Mouse (Mus musculus) liver, postnatal 0 days (tissue): Measurements from ENCODE around the gene Prrx2. TPM values are rescaled to one million over a fixed set of nuclear protein-coding genes. Genes with fewer than 3 reads are reported as not detected.
A peak's percentile ranks its signal among the peaks of the same experiment; 100 is the strongest.

Experiments
- ATAC-seq: fragments of 200-750 bp; cut with Nextera tagmentation; 2 replicates; pipeline ENCODE4 v1.8.0; 2017; ENCODE audit warnings: mild to moderate bottlenecking, moderate library complexity
- DNase-seq: peaks from one replicate; pipeline ENCODE4 v3.0.0-alpha.2; 2016
- H3K27ac ChIP-seq: fragments of 300-500 bp; sonication (generic); 2 replicates; pipeline ENCODE4 v1.5.1; 2014; ENCODE audit warnings: antibody characterized with exemption, moderate library complexity, mild to moderate bottlenecking, low read depth
- H3K27me3 ChIP-seq: fragments of 300-500 bp; sonication (generic); 2 replicates; pipeline ENCODE4 v1.6.1; 2014; ENCODE audit warnings: low read length, control low read depth, mixed read lengths; ENCODE audit not compliant: insufficient read depth
- H3K36me3 ChIP-seq: fragments of 300-500 bp; sonication (generic); replicated peaks from 2 replicates; pipeline ENCODE4 v1.6.1; 2014; ENCODE audit warnings: mild to moderate bottlenecking, control low read depth, low read length, moderate library complexity, mixed read lengths; ENCODE audit not compliant: insufficient read depth
- H3K4me1 ChIP-seq: fragments of 300-500 bp; sonication (generic); 2 replicates; pipeline ENCODE4 v1.6.1; 2014; ENCODE audit warnings: antibody characterized with exemption, mild to moderate bottlenecking, control low read depth; ENCODE audit not compliant: insufficient read depth
- H3K4me2 ChIP-seq: fragments of 300-500 bp; sonication (generic); 2 replicates; pipeline ENCODE4 v1.6.1; 2014; ENCODE audit warnings: low read depth, mild to moderate bottlenecking, low read length, moderate library complexity, mixed read lengths
- H3K4me3 ChIP-seq: fragments of 300-500 bp; sonication (generic); 2 replicates; pipeline ENCODE4 v1.5.1; 2014; ENCODE audit warnings: low read depth, low read length
- H3K9ac ChIP-seq: fragments of 300-500 bp; sonication (generic); replicated peaks from 2 replicates; pipeline ENCODE4 v1.6.1; 2014; ENCODE audit warnings: mild to moderate bottlenecking, moderate library complexity
- H3K9me3 ChIP-seq: fragments of 300-500 bp; sonication (generic); 2 replicates; pipeline ENCODE4 v1.6.1; 2016; ENCODE audit warnings: mild to moderate bottlenecking, control low read depth, low read length, mixed read lengths
- CTCF ChIP-seq: sonication (generic); IDR thresholded peaks from 2 replicates; pipeline ENCODE4 v1.5.1; 2016; ENCODE audit warnings: antibody characterized with exemption, low read depth
- EP300 ChIP-seq: IDR thresholded peaks from 2 replicates; pipeline ENCODE4 v1.6.1; 2016; ENCODE audit warnings: antibody characterized with exemption, low read depth, mild to moderate bottlenecking
- WGBS: fragments of 180-500 bp; shearing (Covaris S2); extraction: QIAGEN DNeasy Blood & Tissue Kit; methylation state at CpG from one replicate; pipeline ENCODE4 v1.1.7; 2014; ENCODE audit not compliant: insufficient replicate concordance; 5-methylcytosine and 5-hydroxymethylcytosine counted together
- polyA plus RNA-seq: library from polyadenylated mRNA; unstranded; fragments of >200 nt; fragmentation: Nextera tagmentation; extraction: Ambion mirVana; gene quantifications from 2 replicates; pipeline ENCODE4 v1.2.1, GENCODE M21; 2015

The Prrx2 gene
- polyA plus RNA-seq, 1 experiment from 2014 or later = 0.07 TPM

- no peaks in the 10 kb centered on the region for H3K9me3 ChIP-seq
- TF ChIP-seq CTCF (no peak), EP300 (no peak)
- 58% methylated on average over 6 of the region's 6 CpGs for WGBS
- DNase-seq (no peak), ATAC-seq (no peak)
- H3K27me3 ChIP-seq = 0 out of 2 replicates have a peak, but pooled peaks cover 4% of the 10 kb centered on the region
- H3K27ac ChIP-seq = no peak overlapping the region
- no peaks in the 10 kb centered on the region for H3K4me1 ChIP-seq
- H3K36me3 ChIP-seq = no peaks in the 10 kb centered on the region
- no peak overlapping the region for H3K4me3 ChIP-seq
- no peak overlapping the region for H3K4me2 ChIP-seq
- H3K9ac ChIP-seq = no peak overlapping the region
Observed at GRCm38 (mm10) chr2:30857076-30857475, 22.3 kb downstream of the Prrx2 start.

- Histone ChIP-seq H3K4me2 (no peak overlapping the region), H3K9ac (no peak overlapping the region), H3K4me3 (no peak overlapping the region), H3K4me1 (no peaks in the 10 kb centered on the region), H3K9me3 (no peaks in the 10 kb centered on the region), H3K27me3 (peaks cover 11% of the 10 kb centered on the region), H3K36me3 (no peaks in the 10 kb centered on the region), H3K27ac (no peak overlapping the region)
- no peak for ATAC-seq
- no peak for TF ChIP-seq CTCF
- no peak for TF ChIP-seq EP300
- no peak for DNase-seq
- 69% methylated on average over 5 of the region's 5 CpGs for WGBS
Observed at GRCm38 (mm10) chr2:30859782-30860181, 25.0 kb downstream of the Prrx2 start.

GRCm38 (mm10) chr2:30862081-30862480 lies 27.3 kb downstream of the Prrx2 start:
- peaks cover 19% of the 10 kb centered on the region for H3K27me3 ChIP-seq
- H3K9me3 ChIP-seq = no peaks in the 10 kb centered on the region
- TF ChIP-seq EP300 = no peak
- no peak for TF ChIP-seq CTCF
- DNase-seq = no peak
- no peak overlapping the region for H3K9ac ChIP-seq
- H3K4me2 ChIP-seq = no peak overlapping the region
- WGBS = 60% methylated on average over 4 of the region's 4 CpGs
- H3K4me1 ChIP-seq = no peaks in the 10 kb centered on the region
- H3K36me3 ChIP-seq = no peaks in the 10 kb centered on the region
- no peak overlapping the region for H3K4me3 ChIP-seq
- no peak overlapping the region for H3K27ac ChIP-seq
- ATAC-seq = no peak

- Histone ChIP-seq H3K9ac (no peak overlapping the region), H3K9me3 (no peaks in the 10 kb centered on the region), H3K27me3 (peaks cover 19% of the 10 kb centered on the region), H3K36me3 (no peaks in the 10 kb centered on the region), H3K4me2 (no peak overlapping the region), H3K4me3 (no peak overlapping the region), H3K4me1 (no peaks in the 10 kb centered on the region), H3K27ac (no peak overlapping the region)
- 53% methylated on average over 9 of the region's 9 CpGs for WGBS
- no peak for ATAC-seq
- DNase-seq = no peak
- TF ChIP-seq EP300 (no peak), CTCF (no peak)
Observed at GRCm38 (mm10) chr2:30863574-30863973, 28.8 kb downstream of the Prrx2 start.

GRCm38 (mm10) chr2:30864968-30865381 lies 30.2 kb downstream of the Prrx2 start:
- H3K36me3 ChIP-seq = no peaks in the 10 kb centered on the region
- no peak overlapping the region for H3K4me3 ChIP-seq
- H3K9ac ChIP-seq = no peak overlapping the region
- DNase-seq (no peak), ATAC-seq (no peak)
- 2% methylated on average over 34 of the region's 35 CpGs for WGBS
- H3K27ac ChIP-seq = no peak overlapping the region
- no peaks in the 10 kb centered on the region for H3K9me3 ChIP-seq
- peaks cover 19% of the 10 kb centered on the region for H3K27me3 ChIP-seq
- H3K4me2 ChIP-seq = peak overlapping the region; percentile 36; the same call in 1 of the 2 replicates
- no peak for TF ChIP-seq EP300
- no peak for TF ChIP-seq CTCF
- no peaks in the 10 kb centered on the region for H3K4me1 ChIP-seq

GRCm38 (mm10) chr2:30865426-30865825 lies 30.7 kb downstream of the Prrx2 start:
- H3K4me3 ChIP-seq = no peak overlapping the region
- ATAC-seq (no peak), DNase-seq (no peak)
- H3K36me3 ChIP-seq = no peaks in the 10 kb centered on the region
- no peak overlapping the region for H3K9ac ChIP-seq
- no peak overlapping the region for H3K27ac ChIP-seq
- no peaks in the 10 kb centered on the region for H3K9me3 ChIP-seq
- no peaks in the 10 kb centered on the region for H3K4me1 ChIP-seq
- no peak overlapping the region for H3K4me2 ChIP-seq
- H3K27me3 ChIP-seq = peaks cover 19% of the 10 kb centered on the region
- WGBS = 50% methylated on average over 3 of the region's 3 CpGs
- TF ChIP-seq EP300 (no peak), CTCF (no peak)

GRCm38 (mm10) chr2:30870863-30871262 lies 36.1 kb downstream of the Prrx2 start:
- no peak overlapping the region for H3K9ac ChIP-seq
- DNase-seq = no peak
- no peak overlapping the region for H3K27ac ChIP-seq
- no peak overlapping the region for H3K4me3 ChIP-seq
- no peaks in the 10 kb centered on the region for H3K9me3 ChIP-seq
- H3K36me3 ChIP-seq = no peaks in the 10 kb centered on the region
- H3K4me1 ChIP-seq = no peaks in the 10 kb centered on the region
- 0 out of 2 replicates have a peak, but pooled peaks cover 5% of the 10 kb centered on the region for H3K27me3 ChIP-seq
- H3K4me2 ChIP-seq = no peak overlapping the region
- TF ChIP-seq EP300 (no peak), CTCF (no peak)
- WGBS = 64% methylated on average over 8 of the region's 8 CpGs
- no peak for ATAC-seq
